Mouse (Mus musculus): Measurements from ENCODE around the gene Rnf11.

Rnf11 gene

GRCm38 (mm10) chr4:109444471-109444870 lies 40.1 kb downstream of the Rnf11 start:
- in situ Hi-C loops (cut with MboI) = no loop called here

GRCm38 (mm10) chr4:109442649-109443048 lies 41.9 kb downstream of the Rnf11 start:
- in situ Hi-C loops (cut with MboI) = no loop called here

GRCm38 (mm10) chr4:109442126-109442525 lies 42.4 kb downstream of the Rnf11 start:
- in situ Hi-C loops (cut with MboI) = no loop called here

- in situ Hi-C loops (cut with MboI) = no loop called here
These were observed 43.5 kb downstream of the Rnf11 start for GRCm38 (mm10) chr4:109441000-109441399.

GRCm38 (mm10) chr4:109440381-109440780 lies 44.1 kb downstream of the Rnf11 start:
- in situ Hi-C loops (cut with MboI) = no loop called here

- in situ Hi-C loops (cut with MboI) = no loop called here
These were observed 44.7 kb downstream of the Rnf11 start for GRCm38 (mm10) chr4:109439825-109440248.

GRCm38 (mm10) chr4:109439101-109439500 lies 45.4 kb downstream of the Rnf11 start:
- in situ Hi-C loops (cut with MboI) = no loop called here

- in situ Hi-C loops (cut with MboI) = no loop called here
These were observed 46.3 kb downstream of the Rnf11 start for GRCm38 (mm10) chr4:109437913-109438878.

GRCm38 (mm10) chr4:109434256-109434655 lies 50.3 kb downstream of the Rnf11 start:
- in situ Hi-C loops (cut with MboI) = no loop called here

- in situ Hi-C loops (cut with MboI) = no loop called here
These were observed 50.9 kb downstream of the Rnf11 start for GRCm38 (mm10) chr4:109433641-109434040.

GRCm38 (mm10) chr4:109432668-109433375 lies 51.7 kb downstream of the Rnf11 start:
- in situ Hi-C loops (cut with MboI) = no loop called here

GRCm38 (mm10) chr4:109430854-109431253 lies 53.7 kb downstream of the Rnf11 start:
- in situ Hi-C loops (cut with MboI) = no loop called here

GRCm38 (mm10) chr4:109430250-109430649 lies 54.3 kb downstream of the Rnf11 start:
- in situ Hi-C loops (cut with MboI) = no loop called here

- in situ Hi-C loops (cut with MboI) = no loop called here
These were observed 57.5 kb downstream of the Rnf11 start for GRCm38 (mm10) chr4:109427058-109427457.

- in situ Hi-C loops (cut with MboI) = no loop called here
These were observed 61.1 kb downstream of the Rnf11 start for GRCm38 (mm10) chr4:109423438-109423837.

GRCm38 (mm10) chr4:109422436-109422835 lies 62.1 kb downstream of the Rnf11 start:
- in situ Hi-C loops (cut with MboI) = no loop called here

GRCm38 (mm10) chr4:109421608-109422007 lies 62.9 kb downstream of the Rnf11 start:
- in situ Hi-C loops (cut with MboI) = no loop called here

GRCm38 (mm10) chr4:109420138-109420795 lies 64.3 kb downstream of the Rnf11 start:
- in situ Hi-C loops (cut with MboI) = no loop called here

GRCm38 (mm10) chr4:109419563-109419962 lies 65.0 kb downstream of the Rnf11 start:
- in situ Hi-C loops (cut with MboI) = no loop called here

- in situ Hi-C loops (cut with MboI) = no loop called here
These were observed 65.5 kb downstream of the Rnf11 start for GRCm38 (mm10) chr4:109419017-109419416.

GRCm38 (mm10) chr4:109417998-109418397 lies 66.5 kb downstream of the Rnf11 start:
- in situ Hi-C loops (cut with MboI) = no loop called here

GRCm38 (mm10) chr4:109412233-109412632 lies 72.3 kb downstream of the Rnf11 start:
- in situ Hi-C loops (cut with MboI) = no loop called here
